Mouse (Mus musculus) embryonic fibroblast, embryonic 13.5 days (primary cell): ENCODE data around the gene Nrg3.

Source experiments
- CTCF ChIP-seq: IDR thresholded peaks from 2 replicates; pipeline ENCODE4 v1.5.1; 2011; ENCODE audit warnings: mild to moderate bottlenecking, control low read depth, low read length, moderate library complexity, borderline replicate concordance; ENCODE audit not compliant: insufficient read depth
- POLR2A ChIP-seq: IDR thresholded peaks from 2 replicates; pipeline ENCODE4 v1.6.1; 2011; ENCODE audit warnings: low read depth, mild to moderate bottlenecking, control low read depth, low read length, moderate library complexity

- TF ChIP-seq CTCF (no peak), POLR2A (no peak)
These were observed 843.8 kb downstream of the Nrg3 start for GRCm38 (mm10) chr14:38628862-38629619.
